Mouse (Mus musculus): ENCODE measurements around the gene Tex2.

The Tex2 gene

GRCm38 (mm10) chr11:106487733-106488115, 125.5 kb downstream of the Tex2 start, which contains the start of gene Ern1:
Ern1 (minus strand) TSS chr11:106487852.
- DNase-seq (ENCODE audit: low read depth in 2 of 2, low spot score in 2 of 2), result peak; percentile 96 to 99

- DNase-seq (ENCODE audit: low read depth in 2 of 2, low spot score in 2 of 2), result peak; percentile 16 to 18
These were observed 126.1 kb downstream of the Tex2 start for GRCm38 (mm10) chr11:106486866-106487732.

- no peak for DNase-seq (ENCODE audit: low read depth in 2 of 2, low spot score in 2 of 2)
These were observed 127.0 kb downstream of the Tex2 start for GRCm38 (mm10) chr11:106486042-106486865.

- DNase-seq (ENCODE audit: low read depth in 2 of 2, low spot score in 2 of 2), result no peak
These were observed 127.6 kb downstream of the Tex2 start for GRCm38 (mm10) chr11:106485611-106486010.

GRCm38 (mm10) chr11:106484875-106485274, 128.3 kb downstream of the Tex2 start:
- DNase-seq (ENCODE audit: low read depth in 2 of 2, low spot score in 2 of 2), result no peak

GRCm38 (mm10) chr11:106482867-106483266, 130.4 kb downstream of the Tex2 start:
- no peak for DNase-seq (ENCODE audit: low read depth in 2 of 2, low spot score in 2 of 2)

GRCm38 (mm10) chr11:106481651-106482050, 131.6 kb downstream of the Tex2 start:
- DNase-seq (ENCODE audit: low read depth in 2 of 2, low spot score in 2 of 2), result peak in 1 of 2 experiments; percentile 23

- no peak for DNase-seq (ENCODE audit: low read depth in 2 of 2, low spot score in 2 of 2)
These were observed 132.7 kb downstream of the Tex2 start for GRCm38 (mm10) chr11:106480530-106480885.

- no peak for DNase-seq (ENCODE audit: low read depth in 2 of 2, low spot score in 2 of 2)
These were observed 133.3 kb downstream of the Tex2 start for GRCm38 (mm10) chr11:106479619-106480529.

GRCm38 (mm10) chr11:106478745-106479144, 134.5 kb downstream of the Tex2 start:
- no peak for DNase-seq (ENCODE audit: low read depth in 2 of 2, low spot score in 2 of 2)

- DNase-seq (ENCODE audit: low read depth in 2 of 2, low spot score in 2 of 2), result no peak
These were observed 135.6 kb downstream of the Tex2 start for GRCm38 (mm10) chr11:106477505-106478160.

- no peak for DNase-seq (ENCODE audit: low read depth in 2 of 2, low spot score in 2 of 2)
These were observed 137.9 kb downstream of the Tex2 start for GRCm38 (mm10) chr11:106475309-106475708.

GRCm38 (mm10) chr11:106471629-106472028, 141.6 kb downstream of the Tex2 start:
- no peak for DNase-seq (ENCODE audit: low read depth in 2 of 2, low spot score in 2 of 2)

- no peak for DNase-seq (ENCODE audit: low read depth in 2 of 2, low spot score in 2 of 2)
These were observed 144.7 kb downstream of the Tex2 start for GRCm38 (mm10) chr11:106468509-106468908.

- DNase-seq (ENCODE audit: low read depth in 2 of 2, low spot score in 2 of 2), result no peak
These were observed 147.3 kb downstream of the Tex2 start for GRCm38 (mm10) chr11:106465932-106466331.

GRCm38 (mm10) chr11:106465545-106465903, 147.7 kb downstream of the Tex2 start:
- no peak for DNase-seq (ENCODE audit: low read depth in 2 of 2, low spot score in 2 of 2)

- DNase-seq (ENCODE audit: low read depth in 2 of 2, low spot score in 2 of 2), result no peak
These were observed 148.3 kb downstream of the Tex2 start for GRCm38 (mm10) chr11:106464681-106465544.

GRCm38 (mm10) chr11:106463845-106464244, 149.4 kb downstream of the Tex2 start:
- DNase-seq (ENCODE audit: low read depth in 2 of 2, low spot score in 2 of 2), result no peak

GRCm38 (mm10) chr11:106462309-106462708, 150.9 kb downstream of the Tex2 start:
- DNase-seq (ENCODE audit: low read depth in 2 of 2, low spot score in 2 of 2), result no peak
